Mouse (Mus musculus) adrenal gland, postnatal 25 days (tissue): ENCODE results near the gene Gm7879. TPM values are rescaled to one million over a fixed set of nuclear protein-coding genes. Genes with fewer than 3 reads are reported as not detected.
A peak's percentile ranks its signal among the peaks of the same experiment; 100 is the strongest.

Experiments used
- DNase-seq: peaks from one replicate; pipeline ENCODE4 v3.0.0; 2021; ENCODE audit warnings: mixed read lengths
- total RNA-seq: library from RNA; stranded (reverse); gene quantifications from 2 replicates; pipeline ENCODE4 v1.2.3, GENCODE M21; 2021

The Gm7879 gene
- total RNA-seq, 1 experiment from 2014 or later, result 11.4 TPM

GRCm38 (mm10) chr5:43948748-43949275 lies 35.9 kb downstream of the Gm7879 start:
- DNase-seq, result peak; percentile 18

DNA sequence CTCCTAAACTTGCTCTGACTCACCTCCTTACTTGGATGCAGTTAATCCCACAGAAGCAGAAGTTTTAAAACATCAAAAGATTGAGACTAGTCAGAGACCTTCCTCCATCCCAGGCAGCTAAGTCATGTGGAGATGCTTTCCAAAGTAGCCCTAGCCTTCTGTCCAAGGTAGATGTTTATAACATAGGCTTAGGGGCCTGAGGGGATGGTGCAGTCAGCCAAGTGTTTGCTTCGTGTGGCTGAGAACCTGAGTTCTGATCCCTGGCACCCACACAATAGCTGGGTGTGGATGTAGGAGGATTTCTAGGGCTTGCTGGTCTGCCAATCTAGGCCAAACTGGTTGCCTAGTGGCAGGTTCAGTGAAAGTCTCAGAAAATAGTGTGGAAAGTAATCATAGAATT lies 40.3 kb downstream of the Gm7879 start:
- DNase-seq, result no peak

DNA sequence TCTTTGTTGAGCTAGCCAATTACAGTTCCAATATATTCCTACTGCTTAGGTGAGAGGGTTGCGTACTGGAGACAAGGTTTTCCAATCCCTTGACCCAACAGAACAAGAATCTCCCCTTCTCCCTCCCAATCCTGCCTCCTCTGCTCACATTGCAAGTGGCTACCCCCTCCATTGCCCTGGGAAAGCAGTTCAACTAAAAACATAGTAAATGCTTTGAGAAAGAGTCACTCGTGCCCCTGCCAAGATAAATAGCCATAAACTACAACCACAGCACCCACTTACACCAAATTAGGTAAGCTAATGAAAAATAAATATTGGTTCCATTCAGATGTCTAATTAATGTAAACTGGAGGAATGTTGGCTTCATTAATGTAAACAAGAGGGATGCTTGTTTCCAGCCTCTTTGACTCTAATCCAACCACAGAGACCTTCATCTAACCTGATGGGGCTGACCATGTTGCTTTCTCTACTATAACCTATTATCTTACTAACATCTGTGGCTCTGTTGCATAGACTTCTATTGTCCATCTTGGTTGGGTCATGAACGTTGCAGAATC lies 47.0 kb downstream of the Gm7879 start:
- DNase-seq, result no peak

- no peak for DNase-seq
These were observed 48.1 kb downstream of the Gm7879 start for GRCm38 (mm10) chr5:43961056-43961455.

Other genes starting within 250 kb of the Gm7879 start
- gene Bst1, start 94.3 kb upstream of the Gm7879 start, total RNA-seq, result 1.3 and 1.8 TPM in 2 replicates
- 68.2 and 76.8 TPM in 2 replicates for gene Fbxl5, start 91.5 kb upstream of the Gm7879 start, total RNA-seq
- 10.8 and 16.5 TPM in 2 replicates for gene Cd38, start 44.6 kb upstream of the Gm7879 start, total RNA-seq
- not detected in 2 replicates for gene Fgfbp1, start 68.6 kb downstream of the Gm7879 start, total RNA-seq
- 2.3 and 2.4 TPM in 2 replicates for gene Prom1, start 188.9 kb downstream of the Gm7879 start, total RNA-seq